Mouse (Mus musculus): ENCODE measurements at regions not wholly inside any gene's neighbourhood (a gene's known extent, or its start where the extent isn't known, plus 50 kb on each side); places are given as distances from the start of the nearest gene placed in this dataset.

GRCm38 (mm10) chr14:100359881-100360280, 75.4 kb upstream of the Klf12 start:
- no peak overlapping the region for H3K9ac ChIP-seq (ENCODE audit: low read length)
- no peaks in the 10 kb centered on the region for H3K27me3 ChIP-seq (ENCODE audit: control insufficient read depth, insufficient read depth, low read length)
- no peaks in the 10 kb centered on the region for H3K9me3 ChIP-seq (replicated peaks; ENCODE audit: control insufficient read depth, low read length)
- ATAC-seq (replicated peaks; ENCODE audit: extremely low read depth, insufficient read depth, low FRiP score), result no peak
- no peak overlapping the region for H3K27ac ChIP-seq (ENCODE audit: low read length)
- no peak overlapping the region for H3K4me3 ChIP-seq (ENCODE audit: low read length)
- H3K4me2 ChIP-seq (ENCODE audit: low read depth, low read length), result no peak overlapping the region
- no peaks in the 10 kb centered on the region for H3K36me3 ChIP-seq (ENCODE audit: control insufficient read depth, insufficient read depth)
- 68% methylated on average over 3 of the region's 3 CpGs for WGBS
- H3K4me1 ChIP-seq (ENCODE audit: control insufficient read depth, insufficient read depth, low read length), result no peaks in the 10 kb centered on the region

GRCm38 (mm10) chr14:100357131-100357530, 72.7 kb upstream of the Klf12 start:
- H3K4me3 ChIP-seq (ENCODE audit: low read length), result no peak overlapping the region
- H3K36me3 ChIP-seq (ENCODE audit: control insufficient read depth, insufficient read depth), result no peaks in the 10 kb centered on the region
- H3K9me3 ChIP-seq (replicated peaks; ENCODE audit: control insufficient read depth, low read length), result no peaks in the 10 kb centered on the region
- 62% methylated on average over 4 of the region's 4 CpGs for WGBS
- H3K27ac ChIP-seq (ENCODE audit: low read length), result no peak overlapping the region
- no peaks in the 10 kb centered on the region for H3K4me1 ChIP-seq (ENCODE audit: control insufficient read depth, insufficient read depth, low read length)
- no peak for ATAC-seq (replicated peaks; ENCODE audit: extremely low read depth, insufficient read depth, low FRiP score)
- no peaks in the 10 kb centered on the region for H3K27me3 ChIP-seq (ENCODE audit: control insufficient read depth, insufficient read depth, low read length)
- H3K4me2 ChIP-seq (ENCODE audit: low read depth, low read length), result no peak overlapping the region
- no peak overlapping the region for H3K9ac ChIP-seq (ENCODE audit: low read length)

- H3K36me3 ChIP-seq (ENCODE audit: control insufficient read depth, insufficient read depth), result no peaks in the 10 kb centered on the region
- no peaks in the 10 kb centered on the region for H3K9me3 ChIP-seq (replicated peaks; ENCODE audit: control insufficient read depth, low read length)
- no peaks in the 10 kb centered on the region for H3K27me3 ChIP-seq (ENCODE audit: control insufficient read depth, insufficient read depth, low read length)
- H3K4me2 ChIP-seq (ENCODE audit: low read depth, low read length), result no peak overlapping the region
- 80% methylated on average over 4 of the region's 4 CpGs for WGBS
- no peak overlapping the region for H3K9ac ChIP-seq (ENCODE audit: low read length)
- no peaks in the 10 kb centered on the region for H3K4me1 ChIP-seq (ENCODE audit: control insufficient read depth, insufficient read depth, low read length)
- no peak for ATAC-seq (replicated peaks; ENCODE audit: extremely low read depth, insufficient read depth, low FRiP score)
- H3K4me3 ChIP-seq (ENCODE audit: low read length), result no peak overlapping the region
- H3K27ac ChIP-seq (ENCODE audit: low read length), result no peak overlapping the region
These were observed 69.0 kb upstream of the Klf12 start for GRCm38 (mm10) chr14:100353508-100353907.

- Histone ChIP-seq H3K36me3 (ENCODE audit: control insufficient read depth, insufficient read depth) (no peaks in the 10 kb centered on the region), H3K9ac (ENCODE audit: low read length) (no peak overlapping the region), H3K27me3 (ENCODE audit: control insufficient read depth, insufficient read depth, low read length) (no peaks in the 10 kb centered on the region), H3K4me2 (ENCODE audit: low read depth, low read length) (no peak overlapping the region), H3K4me3 (ENCODE audit: low read length) (no peak overlapping the region), H3K27ac (ENCODE audit: low read length) (no peak overlapping the region), H3K4me1 (ENCODE audit: control insufficient read depth, insufficient read depth, low read length) (no peaks in the 10 kb centered on the region), H3K9me3 (replicated peaks; ENCODE audit: control insufficient read depth, low read length) (no peaks in the 10 kb centered on the region)
- WGBS, result 57% methylated on average over 4 of the region's 4 CpGs
- no peak for ATAC-seq (replicated peaks; ENCODE audit: extremely low read depth, insufficient read depth, low FRiP score)
These were observed 68.5 kb upstream of the Klf12 start for GRCm38 (mm10) chr14:100352961-100353452.

DNA sequence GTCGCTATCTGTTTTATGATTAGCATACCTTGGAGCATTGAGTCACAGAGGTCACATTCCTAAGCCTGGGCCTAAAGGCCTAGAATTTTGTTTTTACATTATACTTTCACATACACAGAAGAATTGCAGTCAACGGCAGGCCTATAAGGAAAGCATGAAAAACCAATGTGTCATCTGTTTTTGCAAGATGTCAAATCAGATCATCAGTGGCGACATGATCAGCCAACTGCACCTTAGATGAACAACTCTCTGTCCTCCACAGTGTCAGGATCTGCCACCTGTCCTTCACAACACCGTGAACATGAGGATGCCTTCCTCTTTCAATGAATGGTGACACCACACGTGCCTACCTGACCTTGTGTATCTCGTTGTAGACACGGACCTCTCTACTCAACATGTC, 66.5 kb upstream of the Klf12 start:
- no peak for ATAC-seq (replicated peaks; ENCODE audit: extremely low read depth, insufficient read depth, low FRiP score)
- Histone ChIP-seq H3K27me3 (ENCODE audit: control insufficient read depth, insufficient read depth, low read length) (no peaks in the 10 kb centered on the region), H3K4me1 (ENCODE audit: control insufficient read depth, insufficient read depth, low read length) (no peaks in the 10 kb centered on the region), H3K9me3 (replicated peaks; ENCODE audit: control insufficient read depth, low read length) (no peaks in the 10 kb centered on the region), H3K9ac (ENCODE audit: low read length) (no peak overlapping the region), H3K4me3 (ENCODE audit: low read length) (no peak overlapping the region), H3K36me3 (ENCODE audit: control insufficient read depth, insufficient read depth) (no peaks in the 10 kb centered on the region), H3K27ac (ENCODE audit: low read length) (no peak overlapping the region), H3K4me2 (ENCODE audit: low read depth, low read length) (no peak overlapping the region)
- 85% methylated on average over 7 of the region's 7 CpGs for WGBS

- 81% methylated on average over 9 of the region's 9 CpGs for WGBS
- no peak overlapping the region for H3K4me2 ChIP-seq (ENCODE audit: low read depth, low read length)
- ATAC-seq (replicated peaks; ENCODE audit: extremely low read depth, insufficient read depth, low FRiP score), result no peak
- H3K4me1 ChIP-seq (ENCODE audit: control insufficient read depth, insufficient read depth, low read length), result no peaks in the 10 kb centered on the region
- H3K27ac ChIP-seq (ENCODE audit: low read length), result no peak overlapping the region
- H3K4me3 ChIP-seq (ENCODE audit: low read length), result no peak overlapping the region
- no peaks in the 10 kb centered on the region for H3K9me3 ChIP-seq (replicated peaks; ENCODE audit: control insufficient read depth, low read length)
- no peaks in the 10 kb centered on the region for H3K36me3 ChIP-seq (ENCODE audit: control insufficient read depth, insufficient read depth)
- H3K9ac ChIP-seq (ENCODE audit: low read length), result no peak overlapping the region
- H3K27me3 ChIP-seq (ENCODE audit: control insufficient read depth, insufficient read depth, low read length), result no peaks in the 10 kb centered on the region
These were observed 65.7 kb upstream of the Klf12 start for GRCm38 (mm10) chr14:100350021-100350790.

GRCm38 (mm10) chr14:100348336-100349164, 64.1 kb upstream of the Klf12 start:
- Histone ChIP-seq H3K27me3 (ENCODE audit: control insufficient read depth, insufficient read depth, low read length) (no peaks in the 10 kb centered on the region), H3K4me1 (ENCODE audit: control insufficient read depth, insufficient read depth, low read length) (no peaks in the 10 kb centered on the region), H3K4me3 (ENCODE audit: low read length) (no peak overlapping the region), H3K4me2 (ENCODE audit: low read depth, low read length) (no peak overlapping the region), H3K9me3 (replicated peaks; ENCODE audit: control insufficient read depth, low read length) (no peaks in the 10 kb centered on the region), H3K27ac (ENCODE audit: low read length) (no peak overlapping the region), H3K9ac (ENCODE audit: low read length) (no peak overlapping the region), H3K36me3 (ENCODE audit: control insufficient read depth, insufficient read depth) (no peaks in the 10 kb centered on the region)
- 84% methylated on average over 4 of the region's 4 CpGs for WGBS
- no peak for ATAC-seq (replicated peaks; ENCODE audit: extremely low read depth, insufficient read depth, low FRiP score)

DNA sequence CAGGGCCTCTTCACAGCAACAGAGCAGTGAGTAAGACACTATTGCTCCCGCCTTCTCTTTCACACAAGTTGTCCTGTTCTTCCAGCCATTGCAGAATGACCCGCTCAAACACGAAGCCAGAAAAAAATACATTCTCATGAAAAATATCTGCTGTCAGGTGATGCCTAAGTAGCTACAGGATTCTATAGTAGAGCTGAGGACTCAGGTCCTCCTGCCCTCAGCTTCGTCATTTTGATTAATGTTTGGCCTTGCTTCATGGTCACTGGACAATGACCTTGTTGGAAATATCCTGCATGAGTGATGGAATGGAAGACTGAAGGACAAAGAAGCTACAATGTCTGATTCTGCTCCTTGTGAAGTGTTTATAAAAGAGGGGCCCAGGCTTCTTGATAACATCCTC, 52.4 kb upstream of the Klf12 start:
- WGBS, result 86% methylated on average over 4 of the region's 4 CpGs
- Histone ChIP-seq H3K9ac (ENCODE audit: low read length) (no peak overlapping the region), H3K27me3 (ENCODE audit: control insufficient read depth, insufficient read depth, low read length) (no peaks in the 10 kb centered on the region), H3K4me1 (ENCODE audit: control insufficient read depth, insufficient read depth, low read length) (no peaks in the 10 kb centered on the region), H3K4me3 (ENCODE audit: low read length) (no peak overlapping the region), H3K27ac (ENCODE audit: low read length) (no peak overlapping the region), H3K4me2 (ENCODE audit: low read depth, low read length) (no peak overlapping the region), H3K9me3 (replicated peaks; ENCODE audit: control insufficient read depth, low read length) (no peaks in the 10 kb centered on the region), H3K36me3 (ENCODE audit: control insufficient read depth, insufficient read depth) (no peaks in the 10 kb centered on the region)
- ATAC-seq (replicated peaks; ENCODE audit: extremely low read depth, insufficient read depth, low FRiP score), result no peak
